Mouse (Mus musculus): ENCODE measurements at regions not wholly inside any gene's neighbourhood (a gene's known extent, or its start where the extent isn't known, plus 50 kb on each side); places are given as distances from the start of the nearest gene placed in this dataset.
A peak's percentile ranks its signal among the peaks of the same experiment; 100 is the strongest.

DNA sequence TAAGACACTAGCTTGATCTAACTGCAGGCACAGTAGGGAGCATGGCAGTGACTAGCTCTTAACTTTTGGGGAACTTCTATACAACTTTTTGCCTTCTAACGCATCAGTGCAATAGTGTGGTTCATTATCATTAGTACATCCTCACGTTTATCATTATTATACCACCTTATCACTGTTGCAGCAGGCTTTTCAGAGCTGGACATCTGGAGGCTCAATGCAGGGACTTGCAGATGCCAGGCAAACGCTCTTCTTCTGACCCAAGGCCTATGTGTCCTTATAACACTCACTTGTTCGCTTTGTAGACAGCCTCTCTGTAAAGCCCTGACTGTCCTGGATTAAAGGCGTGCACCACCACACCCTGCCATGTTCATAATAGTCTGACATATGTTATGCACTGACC is 53.5 kb upstream of the Ubash3b start:
- TF ChIP-seq GATA4 (IDR thresholded peaks at IDR 0.05; ENCODE audit: insufficient replicate concordance, low read length) = no peak

DNA sequence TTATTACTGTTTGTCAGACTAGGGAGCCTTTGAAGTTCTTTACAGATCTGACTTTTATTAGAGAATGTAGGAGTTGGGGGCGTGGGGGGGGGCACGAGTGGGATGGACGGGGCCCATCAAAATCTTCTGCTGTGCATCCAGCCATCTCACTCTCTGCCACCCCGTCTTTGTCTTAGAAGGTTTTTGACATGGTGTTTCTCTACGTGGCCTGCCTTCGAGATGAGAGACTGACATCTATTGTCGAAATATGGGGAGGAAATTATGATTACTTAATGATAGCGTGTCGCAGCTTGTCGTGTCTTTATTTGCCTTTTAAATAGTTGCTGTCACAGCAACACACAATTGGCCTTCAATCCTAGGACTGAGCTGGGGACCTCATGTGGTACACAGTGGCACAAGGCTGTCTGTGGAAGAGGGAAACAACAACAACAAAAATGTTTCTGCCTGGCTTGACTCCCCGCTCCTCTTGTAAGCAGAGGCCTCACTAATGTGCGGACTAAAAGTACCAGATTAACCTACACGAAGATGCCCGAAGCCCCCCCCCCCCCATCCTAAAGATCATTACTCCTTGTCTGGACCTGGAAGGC is 51.5 kb upstream of the Ubash3b start:
- TF ChIP-seq GATA4 (IDR thresholded peaks at IDR 0.05; ENCODE audit: insufficient replicate concordance, low read length) = no peak

DNA sequence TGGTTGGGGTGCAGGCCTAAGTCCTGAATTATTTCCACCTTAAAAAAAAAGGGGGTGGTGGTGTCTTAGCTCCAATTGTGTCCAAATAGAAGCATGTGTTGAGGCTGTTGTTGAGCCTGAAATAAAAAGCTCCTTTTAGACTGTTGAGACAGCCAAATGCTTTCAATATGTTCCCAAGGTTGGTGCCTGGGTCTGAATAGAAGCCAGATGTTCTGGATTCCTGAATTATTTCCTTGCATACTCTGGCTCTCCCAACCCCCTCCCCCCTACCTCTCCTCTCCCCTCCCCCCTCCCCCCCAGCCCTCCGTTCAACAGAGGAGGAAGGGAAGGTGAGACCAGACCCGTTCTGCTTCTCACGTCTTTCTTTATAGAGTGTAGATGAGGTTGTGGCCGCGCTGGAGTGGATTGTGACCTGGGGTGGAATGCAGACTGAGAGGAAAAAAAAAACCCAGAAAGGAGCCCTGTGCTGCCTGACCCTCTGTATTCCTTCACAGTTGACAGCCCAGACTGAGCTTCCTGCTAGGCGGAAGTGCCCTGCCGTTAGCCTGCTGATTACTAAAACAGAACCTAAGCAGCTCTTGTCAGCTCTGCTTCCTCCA is 50.9 kb upstream of the Ubash3b start:
- peak; percentile 53; the same call in 1 of the 2 replicates for TF ChIP-seq GATA4 (IDR thresholded peaks at IDR 0.05; ENCODE audit: insufficient replicate concordance, low read length)

DNA sequence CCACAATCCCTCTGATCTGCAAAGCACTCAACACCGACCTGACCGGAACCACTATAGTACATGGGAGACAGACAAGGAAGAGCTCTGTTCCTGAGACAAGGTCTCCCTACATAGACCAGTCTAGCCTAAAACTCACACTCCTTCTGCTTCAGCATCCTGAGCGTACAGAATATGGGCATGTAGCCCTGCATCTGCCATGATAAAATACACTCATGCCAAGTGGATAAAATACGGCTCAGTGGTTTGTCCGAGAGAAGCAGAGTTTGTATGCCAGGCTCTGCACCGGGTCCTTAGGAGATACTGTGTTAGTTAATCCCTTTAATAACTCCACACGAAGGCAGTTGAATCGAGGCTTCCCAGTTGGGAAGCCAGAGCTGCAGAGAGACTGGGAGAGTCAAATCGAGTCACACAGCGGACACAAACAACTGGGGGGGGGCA is 50.4 kb upstream of the Ubash3b start:
- no peak for TF ChIP-seq GATA4 (IDR thresholded peaks at IDR 0.05; ENCODE audit: insufficient replicate concordance, low read length)

Measured in liver, adult (tissue).